Mouse (Mus musculus) hindbrain, postnatal 0 days (tissue): ENCODE measurements around the gene Mllt10. TPM values are rescaled to one million over a fixed set of nuclear protein-coding genes. Genes with fewer than 3 reads are reported as not detected.
A peak's percentile ranks its signal among the peaks of the same experiment; 100 is the strongest.

Experiments used
- ATAC-seq: fragments of 200-750 bp; cut with Nextera tagmentation; 2 replicates; pipeline ENCODE4 v1.8.0; 2017; ENCODE audit warnings: mild to moderate bottlenecking, moderate TSS enrichment, moderate library complexity
- DNase-seq: peaks from one replicate; pipeline ENCODE4 v3.0.0-alpha.2; 2015; ENCODE audit warnings: low spot score
- H3K27ac ChIP-seq: fragments of 300-500 bp; sonication (generic); 2 replicates; pipeline ENCODE4 v1.5.1; 2014; ENCODE audit warnings: mild to moderate bottlenecking
- H3K27me3 ChIP-seq: fragments of 300-500 bp; sonication (generic); 2 replicates; pipeline ENCODE4 v1.6.1; 2014; ENCODE audit warnings: low read length, mixed read lengths; ENCODE audit not compliant: insufficient read depth
- H3K36me3 ChIP-seq: fragments of 300-500 bp; sonication (generic); 2 replicates; pipeline ENCODE4 v1.6.1; 2014; ENCODE audit warnings: low read length, mixed read lengths; ENCODE audit not compliant: insufficient read depth
- H3K4me1 ChIP-seq: fragments of 300-500 bp; sonication (generic); 2 replicates; pipeline ENCODE4 v1.6.1; 2014; ENCODE audit warnings: antibody characterized with exemption, low read length, mixed read lengths; ENCODE audit not compliant: insufficient read depth
- H3K4me2 ChIP-seq: fragments of 300-500 bp; sonication (generic); 2 replicates; pipeline ENCODE4 v1.6.1; 2014; ENCODE audit warnings: low read depth, mild to moderate bottlenecking, low read length, moderate library complexity, mixed read lengths
- H3K4me3 ChIP-seq: fragments of 300-500 bp; sonication (generic); 2 replicates; pipeline ENCODE4 v1.5.1; 2014; ENCODE audit warnings: low read length
- H3K9ac ChIP-seq: fragments of 300-500 bp; sonication (generic); replicated peaks from 2 replicates; pipeline ENCODE4 v1.6.1; 2014; ENCODE audit warnings: mild to moderate bottlenecking, low read length, moderate library complexity, mixed read lengths
- H3K9me3 ChIP-seq: fragments of 300-500 bp; sonication (generic); 2 replicates; pipeline ENCODE4 v1.6.1; 2016; ENCODE audit warnings: low read length, mixed read lengths
- CTCF ChIP-seq: IDR thresholded peaks from 2 replicates; pipeline ENCODE4 v1.5.1; 2016; ENCODE audit warnings: antibody characterized with exemption, control low read depth, low read depth
- WGBS: fragments of 180-500 bp; shearing (Covaris S2); extraction: QIAGEN DNeasy Blood & Tissue Kit; methylation state at CpG from one replicate; pipeline ENCODE4 v1.1.7; 2014; 5-methylcytosine and 5-hydroxymethylcytosine counted together
- polyA plus RNA-seq: library from polyadenylated mRNA; unstranded; fragments of >200 nt; fragmentation: Nextera tagmentation; extraction: Ambion mirVana; gene quantifications from 2 replicates; pipeline ENCODE4 v1.2.1, GENCODE M21; 2015
- total RNA-seq: library from RNA; depleted of rRNA; stranded (reverse); fragments of >200 nt; gene quantifications from 2 replicates; pipeline ENCODE4 v1.2.3, GENCODE M21; 2014

Gene Mllt10
- total and polyA plus RNA-seq, 2 experiments from 2014 or later, result 25.6 to 30.0 TPM

GRCm38 (mm10) chr2:18034371-18035250 lies 20.4 kb upstream of the Mllt10 start:
- no peak overlapping the region for H3K27ac ChIP-seq
- DNase-seq (no peak), ATAC-seq (no peak)
- H3K4me2 ChIP-seq, result no peak overlapping the region
- no peaks in the 10 kb centered on the region for H3K9me3 ChIP-seq
- no peaks in the 10 kb centered on the region for H3K36me3 ChIP-seq
- H3K9ac ChIP-seq, result no peak overlapping the region
- no peak overlapping the region for H3K4me3 ChIP-seq
- no peak for TF ChIP-seq CTCF
- peaks cover 11% of the 10 kb centered on the region for H3K4me1 ChIP-seq
- 69% methylated on average over 10 of the region's 10 CpGs for WGBS
- no peaks in the 10 kb centered on the region for H3K27me3 ChIP-seq

GRCm38 (mm10) chr2:18037491-18037890 lies 17.5 kb upstream of the Mllt10 start, which contains the start of gene A930004D18Rik:
A930004D18Rik (minus strand) TSS chr2:18037737.
- WGBS, result 88% methylated on average over 2 of the region's 2 CpGs
- Histone ChIP-seq H3K4me3 (no peak within 1 kb of the TSS), H3K4me1 (peaks cover 19% of the 10 kb centered on the region), H3K36me3 (no peaks in the 10 kb centered on the region), H3K9ac (no peak within 1 kb of the TSS), H3K9me3 (no peaks in the 10 kb centered on the region), H3K27ac (no peak within 1 kb of the TSS), H3K27me3 (no peaks in the 10 kb centered on the region), H3K4me2 (no peak within 1 kb of the TSS)
- no peak for ATAC-seq
- no peak for DNase-seq
- no peak for TF ChIP-seq CTCF

GRCm38 (mm10) chr2:18038141-18038752 lies 16.8 kb upstream of the Mllt10 start:
- no peak for ATAC-seq
- no peak overlapping the region for H3K4me3 ChIP-seq
- H3K27ac ChIP-seq, result no peak overlapping the region
- WGBS, result 56% methylated on average over 3 of the region's 3 CpGs
- H3K27me3 ChIP-seq, result no peaks in the 10 kb centered on the region
- H3K9ac ChIP-seq, result no peak overlapping the region
- H3K4me2 ChIP-seq, result no peak overlapping the region
- H3K36me3 ChIP-seq, result no peaks in the 10 kb centered on the region
- TF ChIP-seq CTCF, result no peak
- peaks cover 25% of the 10 kb centered on the region for H3K4me1 ChIP-seq
- no peak for DNase-seq
- H3K9me3 ChIP-seq, result no peaks in the 10 kb centered on the region

GRCm38 (mm10) chr2:18038895-18039371 lies 16.1 kb upstream of the Mllt10 start:
- 47% methylated on average over 10 of the region's 10 CpGs for WGBS
- Histone ChIP-seq H3K4me3 (peak overlapping the region; percentile 27; the same call in 1 of the 2 replicates), H3K36me3 (no peaks in the 10 kb centered on the region), H3K9me3 (no peaks in the 10 kb centered on the region), H3K27me3 (no peaks in the 10 kb centered on the region), H3K27ac (peak overlapping the region; percentile 85; the same call in 1 of the 2 replicates), H3K4me2 (peak overlapping the region; percentile 84), H3K4me1 (peaks cover 25% of the 10 kb centered on the region), H3K9ac (peak overlapping the region; percentile 52)
- peak; percentile 46 for DNase-seq
- no peak for TF ChIP-seq CTCF
- ATAC-seq, result no peak

GRCm38 (mm10) chr2:18039566-18040290 lies 15.3 kb upstream of the Mllt10 start:
- H3K36me3 ChIP-seq, result no peaks in the 10 kb centered on the region
- H3K27ac ChIP-seq, result peak overlapping the region; percentile 85; the same call in 1 of the 2 replicates
- WGBS, result 11% methylated on average over 46 of the region's 46 CpGs
- no peaks in the 10 kb centered on the region for H3K9me3 ChIP-seq
- ATAC-seq, result peak; percentile 71
- TF ChIP-seq CTCF, result no peak
- H3K27me3 ChIP-seq, result no peaks in the 10 kb centered on the region
- DNase-seq, result peak; percentile 69
- H3K4me1 ChIP-seq, result peaks cover 25% of the 10 kb centered on the region
- H3K4me3 ChIP-seq, result peak overlapping the region; percentile 27
- peak overlapping the region; percentile 52 for H3K9ac ChIP-seq
- peak overlapping the region; percentile 84 for H3K4me2 ChIP-seq
